Mouse (Mus musculus) megakaryocyte progenitor cell, adult 5-6 weeks (primary cell): ENCODE measurements around the gene Washc2. TPM values are rescaled to one million over a fixed set of nuclear protein-coding genes. Genes with fewer than 3 reads are reported as not detected.

Experiments used
- ATAC-seq: replicated peaks from 2 replicates; pipeline ENCODE4 v1.8.0; 2016; ENCODE audit warnings: mild to moderate bottlenecking, moderate TSS enrichment, inconsistent platforms; ENCODE audit not compliant: poor library complexity
- total RNA-seq, 2 experiments: library from RNA; stranded (forward) in 1 of 2; stranded (reverse) in 1 of 2; fragments of 157-497, 149-512 nt in 1 of 2; fragments of 200-1000 nt in 1 of 2; gene quantifications; 2 replicates each; pipeline versions ENCODE4 v1.2.3 to v1.2.4; 2015 to 2017

The Washc2 gene
- total RNA-seq, 2 experiments from 2014 or later: 39.0 to 47.5 TPM

DNA sequence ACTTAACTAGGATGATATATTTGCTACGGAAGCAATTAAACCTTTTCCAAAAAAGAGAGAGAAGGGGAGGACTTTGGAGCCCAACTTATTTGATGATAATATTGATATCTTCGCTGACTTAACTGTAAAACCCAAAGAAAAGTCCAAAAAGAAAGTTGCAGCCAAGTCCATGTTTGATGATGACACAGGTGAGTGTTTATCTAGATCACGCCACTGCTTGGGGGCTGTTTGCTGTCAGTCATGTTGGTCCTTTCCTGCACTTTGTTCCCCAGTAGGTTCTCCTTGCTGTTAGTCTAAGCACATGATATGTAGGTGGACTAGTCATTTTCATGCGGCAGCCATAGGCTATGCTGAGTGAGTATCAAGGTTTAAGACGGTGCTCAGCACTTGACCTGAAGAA is 52.6 kb downstream of the Washc2 start:
- ATAC-seq: no peak

DNA sequence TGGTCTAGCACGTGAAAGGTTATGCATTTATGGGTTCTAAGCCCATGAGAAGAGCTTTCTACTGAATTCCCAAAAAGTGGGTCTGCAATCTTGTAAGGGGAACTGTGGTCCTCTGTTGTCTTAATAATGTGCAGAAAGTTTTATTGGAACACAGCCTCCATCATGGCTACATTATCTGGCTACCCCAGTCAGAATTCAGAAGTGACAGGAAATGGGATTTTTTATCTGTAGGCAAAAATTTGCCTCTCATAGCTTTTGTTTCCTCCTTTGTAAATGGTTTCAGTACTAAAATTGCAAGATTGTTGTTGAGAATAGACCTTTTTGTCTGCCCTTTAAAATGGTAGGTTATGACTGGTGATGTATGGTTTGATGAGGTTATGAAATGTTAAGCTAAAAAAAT is 55.0 kb downstream of the Washc2 start:
- no peak for ATAC-seq

DNA sequence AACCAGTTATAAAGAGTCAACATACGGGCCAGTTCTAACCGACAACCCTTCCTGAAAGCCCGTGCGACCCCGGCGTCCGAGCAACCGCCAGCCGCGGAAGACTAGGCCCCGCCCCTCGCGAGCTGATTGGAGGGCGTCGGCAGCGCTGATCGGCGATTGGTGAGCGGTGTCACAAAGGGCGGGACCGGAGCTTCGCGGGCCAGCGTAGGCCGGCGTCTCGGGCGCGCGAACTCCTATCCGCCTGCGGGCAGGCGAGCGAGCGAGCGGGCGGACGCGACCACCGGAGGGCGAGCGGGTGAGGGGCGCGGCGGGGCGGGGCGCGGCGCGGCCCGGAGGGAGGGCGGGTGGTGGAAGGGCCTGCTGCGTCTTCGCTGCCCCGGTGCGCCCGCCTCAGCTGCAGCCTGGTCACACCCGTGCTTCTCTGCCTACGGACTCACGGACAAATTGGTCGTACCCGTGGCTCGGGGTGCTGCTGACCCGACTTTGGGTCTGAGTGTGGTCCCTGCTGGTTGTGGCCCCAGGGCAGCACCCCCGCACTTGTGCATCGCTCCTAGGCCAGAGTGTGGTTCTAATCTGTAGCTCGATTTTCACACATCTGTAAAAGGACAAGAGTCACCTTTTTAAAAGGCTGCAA is 56.3 kb downstream of the Washc2 start, which contains the start of gene Zfand4:
Zfand4 (plus strand) TSS at position 205 of the 634 bp plus-strand sequence.
- peak; percentile 89 for ATAC-seq

DNA sequence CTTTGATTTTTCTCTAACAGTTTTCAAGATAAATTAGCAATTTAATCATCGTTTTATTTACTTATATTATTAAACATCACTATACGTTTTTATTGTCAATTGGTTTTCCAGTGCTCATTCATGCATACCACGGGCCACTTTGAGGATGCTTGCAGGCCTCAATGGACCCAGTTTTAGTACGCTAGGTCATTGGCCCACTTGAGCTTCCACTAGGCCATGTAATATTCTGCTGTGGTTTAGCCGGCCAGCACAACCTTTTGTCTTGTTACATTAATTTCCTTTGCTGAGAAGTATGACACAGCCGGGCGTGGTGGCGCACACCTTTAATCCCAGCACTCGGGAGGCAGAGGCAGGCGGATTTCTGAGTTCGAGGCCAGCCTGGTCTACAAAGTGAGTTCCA is 57.0 kb downstream of the Washc2 start:
- ATAC-seq: no peak

DNA sequence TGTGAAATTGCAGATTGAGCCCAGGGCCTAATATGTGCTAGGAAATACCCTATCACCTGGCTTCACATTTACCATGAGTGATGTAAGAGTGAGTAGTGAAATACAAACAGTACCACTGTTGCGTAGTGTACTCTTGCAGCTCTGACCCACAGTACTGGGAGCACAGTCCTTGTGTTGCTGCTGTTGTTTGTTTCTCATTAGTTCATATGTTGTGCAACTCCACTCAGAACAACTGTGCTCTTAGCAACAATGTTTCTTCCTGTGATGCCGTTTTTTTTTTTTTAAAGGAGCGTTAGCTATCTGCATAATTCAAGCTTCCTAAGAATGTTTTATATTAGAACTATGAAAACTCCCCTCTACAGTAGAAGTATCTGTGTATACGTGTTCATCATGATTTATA is 57.8 kb downstream of the Washc2 start:
- ATAC-seq: peak; percentile 21

DNA sequence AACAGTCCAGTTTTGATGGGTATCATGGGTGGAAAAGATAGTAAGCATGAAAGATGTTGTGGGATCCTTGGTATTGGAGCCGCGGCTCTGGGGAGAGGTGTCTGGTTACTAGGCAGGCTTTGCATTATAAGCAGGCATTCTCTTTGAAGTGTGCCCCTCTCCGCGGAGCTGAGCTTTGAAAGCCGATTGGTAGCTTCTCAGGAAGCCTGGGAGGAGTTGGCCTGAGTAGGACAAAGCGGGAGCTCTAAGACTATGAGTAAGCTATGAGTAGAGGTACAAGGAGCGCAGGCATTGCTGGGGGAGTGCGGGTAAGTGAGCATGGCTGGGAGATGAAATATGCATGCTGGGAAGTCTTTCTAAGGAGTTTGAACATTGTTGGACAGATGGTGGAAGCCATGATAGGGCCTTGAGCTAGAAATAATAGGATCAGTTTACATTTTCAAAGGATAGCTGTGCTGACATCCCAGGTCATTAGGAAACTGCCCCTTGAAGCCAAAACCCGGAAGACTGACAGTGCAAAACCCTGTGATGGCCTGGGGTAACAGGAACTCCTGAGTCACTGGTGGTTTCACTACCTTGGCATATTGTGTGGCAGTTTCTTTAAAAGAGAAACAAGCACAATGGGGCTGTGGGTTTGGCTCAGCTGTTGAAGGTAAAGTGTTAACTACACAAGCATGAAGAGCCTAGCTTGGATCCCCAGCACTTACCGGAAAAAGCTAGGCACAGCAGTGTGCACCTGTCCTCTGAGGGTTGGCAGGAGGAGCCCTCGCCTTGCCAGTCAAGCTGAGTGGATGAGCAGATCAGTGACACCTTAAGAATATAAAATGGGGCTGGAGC is 58.7 kb downstream of the Washc2 start:
- peak; percentile 59 for ATAC-seq

DNA sequence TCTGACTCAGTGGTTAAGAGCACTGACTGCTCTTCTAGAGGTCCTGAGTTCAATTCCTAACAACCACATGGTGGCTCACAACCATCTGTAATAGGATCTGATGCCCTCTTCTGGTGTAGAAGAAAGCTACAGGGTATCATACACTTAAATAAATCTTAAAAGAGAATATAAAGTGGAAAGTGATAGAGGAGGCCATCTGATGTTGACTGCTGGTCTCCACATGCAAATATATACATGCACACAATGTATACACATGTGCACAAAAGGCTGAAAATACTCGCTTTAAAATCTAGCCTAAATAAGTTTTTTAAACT is 59.2 kb downstream of the Washc2 start:
- ATAC-seq: no peak

DNA sequence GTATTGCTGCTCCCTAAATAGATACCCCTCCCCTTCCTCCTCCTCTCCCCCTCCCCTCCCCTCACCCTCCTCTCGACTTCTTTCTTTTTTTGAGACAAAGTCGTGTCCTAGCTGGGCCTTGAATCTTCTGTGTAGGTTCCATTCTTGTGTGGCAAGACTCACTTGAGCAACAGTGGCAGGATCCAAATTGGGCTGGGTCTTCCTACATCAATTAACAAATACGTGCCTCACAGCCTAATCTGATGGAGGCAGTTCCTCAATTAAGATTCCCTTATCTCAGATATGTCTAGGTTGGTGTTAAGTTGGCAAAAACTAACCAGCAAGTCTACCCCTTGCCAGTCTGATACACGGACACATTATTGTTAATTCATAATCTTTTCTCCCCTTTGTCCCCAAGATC is 67.9 kb downstream of the Washc2 start:
- ATAC-seq: no peak; the same call in 1 of the 2 replicates

DNA sequence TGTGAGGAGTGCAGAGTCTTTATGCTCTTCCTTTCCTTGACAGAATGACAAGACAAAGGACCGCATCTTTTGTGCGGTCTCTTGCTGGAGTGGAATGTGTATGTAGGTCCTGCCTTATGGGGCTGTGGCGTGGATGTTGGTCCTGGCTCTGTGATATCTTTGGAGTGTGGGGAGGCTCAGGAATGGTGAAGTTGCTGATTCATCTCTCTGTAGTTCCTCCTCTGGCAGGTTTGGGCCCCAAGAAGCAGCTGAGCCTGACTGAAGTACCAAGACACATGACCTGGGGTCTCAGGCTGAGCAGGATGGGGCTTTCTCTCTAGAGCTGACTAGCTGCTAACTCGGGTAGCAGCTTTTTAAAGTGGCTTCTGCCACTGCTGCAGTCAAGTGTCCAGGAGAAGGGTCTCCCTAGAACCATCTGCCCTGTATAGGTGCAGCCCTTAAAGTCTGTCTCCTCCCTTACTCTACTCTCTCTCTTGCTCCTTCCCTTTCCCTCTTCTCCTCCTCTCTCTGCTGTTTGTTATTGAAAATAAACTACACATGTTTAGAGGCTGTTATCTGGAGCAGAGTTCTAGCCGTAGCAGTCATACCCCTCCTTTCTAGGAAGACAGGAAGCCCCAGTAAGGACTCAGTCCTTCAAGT is 71.0 kb downstream of the Washc2 start:
- no peak for ATAC-seq

DNA sequence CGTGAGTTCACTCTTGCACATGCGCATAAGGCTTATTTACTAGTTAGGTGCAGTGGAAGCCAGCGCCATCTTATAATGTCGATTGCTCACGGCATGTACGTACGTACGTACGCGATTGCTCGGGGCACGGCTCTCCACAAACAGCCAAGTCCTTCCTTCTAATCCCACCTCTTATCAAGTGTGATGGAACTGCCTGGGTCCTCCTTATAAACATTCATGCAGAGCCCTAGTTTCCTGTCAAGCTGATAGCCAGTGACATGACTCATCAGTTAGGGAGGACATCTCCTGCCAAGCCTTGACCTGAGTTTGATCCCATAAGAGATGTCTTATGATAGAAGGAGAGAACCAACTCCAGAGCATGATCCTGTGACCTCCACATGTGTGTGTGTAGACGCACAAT is 73.2 kb downstream of the Washc2 start:
- peak; percentile 31; the same call in 1 of the 2 replicates for ATAC-seq

DNA sequence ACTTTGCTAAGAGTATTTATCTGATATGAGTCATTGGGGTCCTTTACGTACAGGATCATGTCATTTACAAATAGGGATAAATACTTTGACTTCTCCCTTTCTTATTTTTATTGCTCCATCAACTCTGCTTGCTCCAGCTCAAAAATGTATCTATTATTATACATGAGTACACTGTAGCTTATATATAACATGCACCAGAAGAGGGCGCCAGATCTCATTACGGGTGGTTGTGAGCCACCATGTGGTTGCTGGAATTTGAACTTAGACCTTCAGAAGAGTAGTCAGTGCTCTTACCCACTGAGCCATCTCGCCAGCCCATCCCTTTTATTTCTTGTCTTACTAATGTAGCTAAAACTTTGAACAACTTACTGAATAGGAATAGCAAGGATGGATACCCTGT is 74.7 kb downstream of the Washc2 start:
- 0 out of 2 replicates have a peak, but pooled peaks have one; percentile 32 for ATAC-seq

DNA sequence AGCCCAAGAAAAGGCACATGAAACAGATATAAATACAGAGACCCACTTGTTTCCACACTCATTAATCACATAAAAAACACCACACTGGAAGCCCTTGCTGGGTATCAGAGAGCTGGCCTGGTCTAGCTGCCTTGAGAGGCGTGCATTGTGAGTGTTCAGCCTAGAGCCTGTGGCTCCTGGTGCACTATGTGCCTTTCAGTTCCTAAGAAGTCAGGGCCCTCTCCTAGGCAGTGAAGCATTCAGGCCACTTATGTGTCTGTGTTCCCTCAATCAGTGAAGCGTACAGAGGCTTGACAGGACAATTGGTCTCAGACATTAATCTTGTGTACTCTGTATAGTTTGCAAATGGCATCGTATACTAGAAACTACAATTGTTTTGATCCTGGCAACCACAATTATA is 75.4 kb downstream of the Washc2 start:
- no peak for ATAC-seq

DNA sequence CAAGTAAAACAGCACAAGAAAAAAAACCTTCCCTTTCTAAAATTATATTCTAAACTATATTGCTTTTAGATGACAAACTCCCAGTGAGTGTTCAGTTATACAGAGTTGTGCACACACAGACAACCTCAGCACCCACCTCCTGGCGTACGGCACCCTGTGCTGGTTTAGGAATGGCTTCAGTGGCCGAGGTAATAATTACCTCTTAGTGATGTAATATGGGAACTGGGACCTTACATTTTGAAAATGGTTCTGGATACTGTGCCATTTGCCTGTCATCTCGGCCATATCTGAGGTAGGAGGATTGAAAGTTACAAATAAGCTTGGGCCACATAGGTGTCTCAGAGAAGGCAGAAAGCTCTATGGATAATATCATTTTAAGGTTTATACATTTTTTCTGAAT is 78.5 kb downstream of the Washc2 start:
- no peak for ATAC-seq

DNA sequence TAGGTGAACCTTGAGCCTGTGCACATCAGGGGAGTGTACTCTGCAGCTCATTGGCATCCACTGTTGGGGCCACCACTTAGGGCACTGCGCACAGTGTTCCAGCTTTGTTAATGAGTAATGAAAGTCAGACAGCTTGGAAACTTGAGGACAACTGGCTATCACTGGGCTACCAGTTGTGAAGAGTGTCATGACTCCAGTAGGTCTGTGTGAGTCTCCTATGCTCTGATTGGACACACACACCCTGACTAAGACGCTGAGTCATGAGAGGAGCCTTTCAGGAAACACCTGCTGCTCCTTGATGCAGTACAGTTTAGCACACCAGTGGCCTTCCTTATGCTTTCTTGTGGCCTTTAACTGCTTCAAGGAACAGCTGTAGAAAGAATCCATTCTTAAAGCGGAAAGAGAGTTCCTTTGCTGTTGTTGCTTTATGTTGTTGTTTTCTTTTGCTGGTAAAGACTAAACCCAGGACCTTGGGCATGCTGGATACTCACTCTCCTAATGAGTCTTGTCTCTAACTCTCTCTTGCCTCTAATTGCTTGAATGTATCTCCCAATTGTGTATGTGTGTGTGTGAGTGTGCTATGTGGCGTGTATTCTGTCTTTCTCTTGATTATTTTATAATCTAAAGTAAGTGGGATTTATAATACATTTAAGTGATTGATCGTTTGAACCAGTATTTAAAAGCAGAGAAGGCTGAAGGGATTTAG is 79.2 kb downstream of the Washc2 start:
- peak; percentile 99 for ATAC-seq

DNA sequence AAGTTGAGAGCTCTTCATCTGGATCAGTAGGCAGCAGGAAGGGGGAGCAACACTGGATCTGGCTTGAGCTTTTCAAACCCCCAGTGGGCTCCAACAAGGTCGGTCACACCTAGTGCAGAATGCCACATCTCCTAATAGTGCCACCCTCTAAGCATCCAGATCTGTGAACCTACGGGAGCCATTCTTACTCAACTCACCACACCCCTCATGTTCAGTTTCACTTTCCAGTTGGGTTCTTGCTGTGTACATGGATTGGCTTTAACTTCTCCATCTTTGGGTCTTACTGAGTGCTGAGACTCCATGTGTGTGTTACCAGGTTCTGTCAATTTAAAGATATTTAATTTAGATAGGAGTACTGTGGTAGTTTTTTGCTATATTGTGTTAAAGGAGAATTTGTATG is 103.6 kb downstream of the Washc2 start:
- ATAC-seq: no peak

Other genes starting within 250 kb of the Washc2 start
- 51.5 and 70.9 TPM in 2 replicates for gene Plxnd1, start 213.0 kb upstream of the Washc2 start, total RNA-seq (2015)
- gene Plxnd1, start 213.0 kb upstream of the Washc2 start, total RNA-seq (2017): 33.9 and 43.9 TPM in 2 replicates
- 7.8 and 9.7 TPM in 2 replicates for gene Tmcc1, start 14.6 kb upstream of the Washc2 start, total RNA-seq (2015)
- 11.4 and 15.6 TPM in 2 replicates for gene Tmcc1, start 14.6 kb upstream of the Washc2 start, total RNA-seq (2017)
- 31.0 and 32.1 TPM in 2 replicates for gene Zfand4, start 56.2 kb downstream of the Washc2 start, total RNA-seq (2015)
- 25.1 and 29.3 TPM in 2 replicates for gene Zfand4, start 56.2 kb downstream of the Washc2 start, total RNA-seq (2017)
- 11.1 and 15.6 TPM in 2 replicates for gene March8, start 130.0 kb downstream of the Washc2 start, total RNA-seq (2015)
- 18.1 and 29.2 TPM in 2 replicates for gene March8, start 130.0 kb downstream of the Washc2 start, total RNA-seq (2017)